Mouse (Mus musculus): Measurements from ENCODE around the gene Ccdc157. TPM values are rescaled to one million over a fixed set of nuclear protein-coding genes. Genes with fewer than 3 reads are reported as not detected.

Gene Ccdc157
- polyA plus RNA-seq, 1 experiment from 2014 or later: 0.62 TPM

DNA sequence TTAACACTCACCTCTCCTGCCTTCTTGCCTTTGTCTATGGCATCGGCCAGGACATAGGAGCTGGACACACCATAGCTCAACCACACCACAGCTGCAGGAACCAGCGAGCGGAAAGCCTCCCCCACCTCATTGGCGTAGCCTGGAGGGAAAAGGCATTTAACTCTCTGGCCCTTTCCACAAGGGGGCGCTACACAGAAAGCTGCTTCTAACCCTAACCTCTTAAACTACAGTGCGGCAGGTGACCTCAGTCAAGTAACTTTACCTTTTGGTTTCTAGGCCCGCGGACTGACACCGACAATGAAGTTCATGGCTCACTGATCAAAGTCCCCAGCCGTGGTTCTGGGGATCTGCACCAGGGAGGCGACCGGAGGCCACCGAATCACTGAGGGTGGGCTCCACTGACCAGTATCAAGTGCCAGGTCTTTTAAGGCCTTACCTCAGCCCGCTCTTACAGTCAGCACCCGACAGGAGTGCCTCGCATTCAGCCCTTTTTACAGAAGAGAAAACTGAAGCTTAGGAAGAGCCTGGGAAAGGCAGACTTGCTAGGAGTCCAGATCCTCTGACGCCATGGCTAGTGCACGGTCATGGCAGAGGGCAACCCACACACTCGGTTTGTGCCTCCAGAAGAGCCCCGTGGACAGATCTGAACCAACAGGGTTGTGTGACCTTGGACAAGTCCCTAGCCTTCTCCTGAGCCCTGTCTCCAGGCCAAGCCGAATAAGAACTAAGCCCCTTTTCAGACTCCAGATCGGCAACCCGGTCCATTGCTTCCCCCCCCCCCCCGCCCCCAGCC lies 65.5 kb downstream of the Ccdc157 start:
- Histone ChIP-seq H3K79me2 (ENCODE audit: inconsistent target) (no peaks in the 10 kb centered on the region), H3K36me3 (ENCODE audit: inconsistent target) (no peaks in the 10 kb centered on the region), H3K27ac (no peak overlapping the region), H3K4me3 (ENCODE audit: inconsistent target) (peak overlapping the region; percentile 34)
- 12% methylated on average over 23 of the region's 24 CpGs for WGBS (ENCODE audit: missing documents)

- Histone ChIP-seq H3K36me3 (ENCODE audit: inconsistent target) (no peaks in the 10 kb centered on the region), H3K79me2 (ENCODE audit: inconsistent target) (no peaks in the 10 kb centered on the region), H3K27ac (no peak overlapping the region), H3K4me3 (ENCODE audit: inconsistent target) (no peak overlapping the region)
- 92% methylated on average over 18 of the region's 18 CpGs for WGBS (ENCODE audit: missing documents)
Measured at GRCm38 (mm10) chr11:4093459-4094377, 66.4 kb downstream of the Ccdc157 start.

Other genes starting within 250 kb of the Ccdc157 start
- gene Slc35e4, start 245.6 kb downstream of the Ccdc157 start, polyA plus RNA-seq (2018): 7.6 to 21.0 TPM (median 11.5 TPM) in 3 replicates
- gene Tcn2, start 228.1 kb downstream of the Ccdc157 start, polyA plus RNA-seq (2018): 146 to 274 TPM (median 178 TPM) in 3 replicates
- 48.4 to 113 TPM (median 80.4 TPM) in 3 replicates for gene Pes1, start 196.3 kb downstream of the Ccdc157 start, polyA plus RNA-seq (2018)
- gene 4930556J24Rik, start 183.5 kb downstream of the Ccdc157 start, polyA plus RNA-seq (2018): not detected in 3 replicates
- gene Gal3st1, start 176.7 kb downstream of the Ccdc157 start, polyA plus RNA-seq (2018): not detected in 3 replicates
- gene Sec14l4, start 128.8 kb downstream of the Ccdc157 start, polyA plus RNA-seq (2018): not detected in 3 replicates
- gene Sec14l3, start 95.5 kb downstream of the Ccdc157 start, polyA plus RNA-seq (2018): not detected in 3 replicates
- gene Mtfp1, start 64.8 kb downstream of the Ccdc157 start, polyA plus RNA-seq (2018): 1.4 to 1.6 TPM (median 1.5 TPM) in 3 replicates
- 0.12 to 0.22 TPM (median 0.15 TPM) in 3 replicates for gene Sec14l2, start 36.9 kb downstream of the Ccdc157 start, polyA plus RNA-seq (2018)
- 7.0 to 14.0 TPM (median 11.5 TPM) in 3 replicates for gene Rnf215, start 25.1 kb downstream of the Ccdc157 start, polyA plus RNA-seq (2018)
- gene Sf3a1, start 57 bp upstream of the Ccdc157 start, polyA plus RNA-seq (2018): 22.6 to 31.7 TPM (median 29.8 TPM) in 3 replicates
- 9.4 to 23.8 TPM (median 16.5 TPM) in 3 replicates for gene Tbc1d10a, start 26.5 kb upstream of the Ccdc157 start, polyA plus RNA-seq (2018)
- gene Castor1, start 57.9 kb upstream of the Ccdc157 start, polyA plus RNA-seq (2018): 2.2 to 3.4 TPM (median 2.2 TPM) in 3 replicates
- 9.4 to 10.8 TPM (median 9.9 TPM) in 3 replicates for gene Osm, start 76.1 kb upstream of the Ccdc157 start, polyA plus RNA-seq (2018)
- 0.06 to 0.14 TPM in 2 of 3 replicates, not detected in the other for gene Lif, start 97.3 kb upstream of the Ccdc157 start, polyA plus RNA-seq (2018)